Mouse (Mus musculus): ENCODE measurements at regions not wholly inside any gene's neighbourhood (a gene's known extent, or its start where the extent isn't known, plus 50 kb on each side); places are given as distances from the start of the nearest gene placed in this dataset.

- no peak for DNase-seq
Observed at GRCm38 (mm10) chr8:36304809-36305208, 539.2 kb downstream of the Gm19410 start.

- no peak for DNase-seq
Observed at GRCm38 (mm10) chr8:36306336-36306735, 540.7 kb downstream of the Gm19410 start.

DNA sequence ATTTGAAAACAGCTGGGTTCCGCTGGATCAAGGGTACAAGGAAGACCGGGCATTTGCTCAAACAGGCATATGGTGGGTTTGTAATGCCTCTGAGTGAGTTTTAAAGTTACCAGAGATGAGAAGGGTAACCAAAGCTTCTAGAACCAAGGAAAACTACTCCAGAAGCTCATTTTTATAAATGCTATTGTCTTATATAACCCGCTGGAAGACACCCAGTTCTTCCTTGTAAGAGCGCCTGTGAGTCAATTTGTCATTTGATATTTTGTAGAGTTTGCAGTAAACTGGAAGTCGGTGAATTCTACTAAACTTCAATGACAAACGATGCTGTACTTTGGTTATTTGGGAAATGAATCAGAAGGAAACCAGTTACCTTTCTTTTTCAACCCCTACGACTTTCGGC lies 541.9 kb downstream of the Gm19410 start:
- no peak for DNase-seq

DNA sequence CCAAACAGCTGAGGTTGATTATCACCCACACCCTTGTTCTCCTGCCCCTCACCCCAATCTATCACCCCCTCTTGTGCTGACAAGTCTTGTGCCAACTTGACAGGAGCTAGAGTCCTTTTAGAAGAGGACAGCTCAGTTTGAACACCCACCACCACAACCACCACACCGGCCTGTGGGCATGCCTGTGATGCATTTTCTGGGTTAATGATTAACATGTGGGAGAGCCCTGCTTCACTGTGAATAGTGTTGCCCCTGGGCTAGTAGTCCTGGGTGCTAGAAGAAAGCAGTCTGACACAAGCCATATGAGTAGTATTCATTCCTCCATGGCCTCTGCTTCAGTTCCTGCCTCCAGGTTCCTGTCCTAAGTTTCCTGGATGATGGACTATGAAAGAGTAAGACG lies 542.5 kb downstream of the Gm19410 start:
- DNase-seq = no peak

DNA sequence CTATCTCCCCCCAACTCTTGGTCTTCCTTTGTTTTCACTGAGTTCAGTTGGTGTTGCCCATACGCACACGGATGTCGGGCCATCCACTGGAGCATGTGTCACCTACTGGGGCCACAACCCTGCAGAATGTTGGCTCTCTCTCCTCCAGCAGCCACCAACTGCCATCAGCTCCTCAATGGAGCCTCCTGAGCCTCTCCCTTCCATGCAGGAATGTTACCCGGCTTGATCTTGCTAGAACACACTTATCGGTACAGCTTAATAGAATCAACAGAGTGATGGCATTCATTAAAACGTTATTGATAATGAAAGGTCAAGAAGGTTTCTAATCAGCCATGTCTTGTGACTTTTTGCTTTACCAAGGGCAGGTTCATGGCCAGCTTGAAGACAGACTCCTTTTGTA lies 543.7 kb downstream of the Gm19410 start:
- DNase-seq = no peak

- DNase-seq = peak in 1 of 2 experiments; percentile 3
Observed at GRCm38 (mm10) chr8:36309952-36310351, 544.4 kb downstream of the Gm19410 start.

- DNase-seq = no peak
Observed at GRCm38 (mm10) chr8:36311734-36312133, 546.1 kb downstream of the Gm19410 start.

GRCm38 (mm10) chr8:36312963-36313362 lies 547.4 kb downstream of the Gm19410 start:
- no peak for DNase-seq

- no peak for DNase-seq
Observed at GRCm38 (mm10) chr8:36318396-36318795, 552.8 kb downstream of the Gm19410 start.

GRCm38 (mm10) chr8:36318884-36319283 lies 553.3 kb downstream of the Gm19410 start:
- DNase-seq = no peak

- no peak for DNase-seq
Observed at GRCm38 (mm10) chr8:36319314-36319959, 553.8 kb downstream of the Gm19410 start.

DNA sequence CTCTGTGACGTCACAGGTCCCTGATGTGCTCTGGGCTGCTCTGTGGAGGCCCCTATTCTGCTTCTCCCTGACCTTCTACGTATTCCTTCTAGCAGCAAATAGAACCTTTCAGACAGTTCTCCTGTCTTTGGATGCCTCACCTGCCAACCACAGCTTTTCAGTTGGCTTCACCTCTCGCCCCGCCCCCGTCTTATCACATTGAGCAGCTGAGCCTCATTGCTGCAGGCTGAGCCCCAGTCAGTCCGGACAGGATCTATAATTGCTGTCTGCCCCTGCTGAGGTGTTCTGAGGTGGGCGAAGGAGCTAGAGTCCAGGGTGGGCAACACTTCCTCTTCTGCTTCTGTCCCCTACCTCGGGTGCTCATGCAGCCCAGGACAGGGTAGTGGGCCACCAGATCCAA lies 556.5 kb downstream of the Gm19410 start:
- DNase-seq = no peak

DNA sequence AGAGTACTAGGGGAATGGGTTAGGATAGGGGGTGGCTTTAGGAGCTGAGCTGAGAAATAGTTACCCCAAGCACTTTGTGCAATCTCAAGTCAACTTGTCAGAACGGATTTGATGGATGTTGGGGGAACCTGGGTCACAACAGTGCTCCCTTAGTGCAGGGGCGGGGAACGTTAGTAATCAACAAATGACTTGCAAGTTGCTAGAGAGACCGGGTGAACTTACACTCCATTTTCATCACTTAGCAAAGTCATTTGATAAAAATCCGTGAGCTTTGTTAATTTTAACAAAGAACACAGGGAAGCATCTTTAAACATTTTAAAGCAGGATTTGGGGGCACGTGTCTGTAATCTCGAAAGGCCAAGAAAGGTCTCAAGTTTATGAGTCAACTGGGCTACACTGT lies 557.0 kb downstream of the Gm19410 start:
- DNase-seq = no peak

GRCm38 (mm10) chr8:36338628-36339027 lies 573.0 kb downstream of the Gm19410 start:
- DNase-seq = no peak

DNA sequence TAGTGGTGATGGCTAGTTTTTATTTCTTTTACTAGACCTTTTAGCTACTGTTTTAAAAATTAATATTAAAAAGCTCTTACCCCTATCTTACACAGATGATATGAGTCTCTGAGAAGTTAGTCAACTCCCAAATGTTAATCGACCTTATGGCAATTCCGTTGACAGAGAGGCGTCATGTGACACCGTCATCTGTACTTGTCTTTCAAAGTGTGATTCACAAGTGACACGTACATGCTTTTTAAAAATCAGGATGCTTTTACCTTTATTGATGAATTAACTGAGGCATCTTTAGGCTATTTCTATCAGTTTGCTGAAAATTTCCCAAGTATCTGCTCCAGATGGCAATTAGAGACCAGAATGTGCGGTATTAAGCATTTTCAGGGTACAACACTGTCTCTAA lies 573.9 kb downstream of the Gm19410 start:
- no peak for DNase-seq

GRCm38 (mm10) chr8:36340454-36340853 lies 574.9 kb downstream of the Gm19410 start:
- DNase-seq = no peak

- DNase-seq = no peak
Observed at GRCm38 (mm10) chr8:36341965-36342364, 576.4 kb downstream of the Gm19410 start.

GRCm38 (mm10) chr8:36342650-36343049 lies 577.1 kb downstream of the Gm19410 start:
- no peak for DNase-seq

- DNase-seq = peak; percentile 77 to 86
Observed at GRCm38 (mm10) chr8:36346682-36347324, 581.2 kb downstream of the Gm19410 start.

- DNase-seq = no peak
Observed at GRCm38 (mm10) chr8:36348067-36348466, 582.5 kb downstream of the Gm19410 start.

GRCm38 (mm10) chr8:36354926-36355325 lies 589.3 kb downstream of the Gm19410 start:
- no peak for DNase-seq

GRCm38 (mm10) chr8:36358998-36359397 lies 593.4 kb downstream of the Gm19410 start:
- no peak for DNase-seq

GRCm38 (mm10) chr8:36361255-36361654 lies 595.7 kb downstream of the Gm19410 start:
- DNase-seq = peak; percentile 13 to 60

DNA sequence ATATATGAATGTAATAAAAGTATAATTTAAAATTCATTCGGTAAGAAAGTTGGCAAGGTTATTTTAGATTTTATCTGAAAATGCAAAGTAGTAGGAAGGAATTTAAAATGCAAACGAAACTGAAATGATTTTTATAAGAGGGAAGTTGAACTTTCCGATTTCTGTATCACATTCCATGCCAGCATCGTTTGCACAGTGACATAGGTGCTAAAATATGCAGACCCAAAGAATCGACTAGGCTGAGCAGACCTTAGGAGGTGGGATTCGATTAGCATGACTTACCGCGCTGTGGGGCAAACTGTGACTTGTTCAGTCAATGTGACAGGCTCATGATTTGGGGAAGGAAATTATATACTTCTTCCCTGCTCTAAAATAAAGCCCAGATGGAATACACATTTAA lies 596.2 kb downstream of the Gm19410 start:
- DNase-seq = no peak

- DNase-seq = peak in 1 of 2 experiments; percentile 3
Observed at GRCm38 (mm10) chr8:36363291-36363690, 597.7 kb downstream of the Gm19410 start.

All from lung, adult 18-20 months (tissue).